Mouse (Mus musculus): Measurements from ENCODE around the gene Palm.

Gene Palm

DNA sequence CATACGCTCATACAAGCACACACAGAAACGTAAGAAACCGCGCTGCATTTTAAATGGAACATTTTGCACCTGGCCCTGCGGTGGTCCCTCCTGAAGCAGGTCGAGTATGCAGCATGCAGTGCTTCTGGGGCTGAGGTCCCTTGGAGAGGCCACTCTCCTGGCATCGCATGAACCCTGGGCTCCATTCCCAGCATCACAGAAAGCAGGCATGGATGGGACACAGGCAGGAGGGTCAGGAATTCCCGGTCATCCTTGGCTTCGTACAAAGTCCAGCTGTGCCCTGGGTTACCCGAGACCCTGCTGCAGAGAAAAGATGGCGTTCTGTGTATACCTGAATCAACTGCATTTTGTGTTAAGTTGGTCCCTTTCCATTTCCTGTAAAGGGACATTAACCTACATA, 7.1 kb downstream of the Palm start:
- DNase-seq: no peak

- no peak for DNase-seq
Observed at GRCm38 (mm10) chr10:79801837-79802236, 8.5 kb downstream of the Palm start.

- DNase-seq: peak; percentile 60
Observed at GRCm38 (mm10) chr10:79802331-79802971, 9.1 kb downstream of the Palm start.

DNA sequence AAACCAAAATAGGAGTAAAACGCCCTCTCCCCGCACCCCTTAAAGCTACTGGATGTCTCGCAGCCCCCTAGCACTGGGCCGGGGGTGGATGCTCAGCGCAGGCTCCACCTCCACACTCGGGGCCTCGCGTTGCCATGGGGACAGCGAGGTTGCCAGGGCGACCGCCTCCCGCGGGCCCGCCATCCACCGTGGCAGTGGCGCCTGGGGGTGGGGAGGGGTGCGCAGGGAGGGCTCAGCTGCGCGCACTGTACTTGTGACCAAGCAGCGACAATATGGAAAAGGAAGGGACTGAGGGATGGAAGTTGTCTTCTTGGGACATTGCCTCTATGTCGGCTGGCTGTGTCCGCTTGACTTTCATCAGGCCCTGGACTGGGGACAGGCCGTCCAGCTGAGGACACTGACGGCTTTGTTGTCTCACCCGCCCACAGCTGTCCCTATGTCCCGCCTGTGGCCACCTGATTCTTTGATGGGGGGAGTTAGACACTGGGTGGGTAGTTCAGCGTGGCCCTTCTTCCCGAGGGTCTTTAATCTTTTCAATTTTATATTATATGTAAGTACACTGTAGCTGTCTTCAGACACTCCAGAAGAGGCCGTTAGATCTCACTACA, 10.4 kb downstream of the Palm start:
- peak; percentile 97 for DNase-seq

DNA sequence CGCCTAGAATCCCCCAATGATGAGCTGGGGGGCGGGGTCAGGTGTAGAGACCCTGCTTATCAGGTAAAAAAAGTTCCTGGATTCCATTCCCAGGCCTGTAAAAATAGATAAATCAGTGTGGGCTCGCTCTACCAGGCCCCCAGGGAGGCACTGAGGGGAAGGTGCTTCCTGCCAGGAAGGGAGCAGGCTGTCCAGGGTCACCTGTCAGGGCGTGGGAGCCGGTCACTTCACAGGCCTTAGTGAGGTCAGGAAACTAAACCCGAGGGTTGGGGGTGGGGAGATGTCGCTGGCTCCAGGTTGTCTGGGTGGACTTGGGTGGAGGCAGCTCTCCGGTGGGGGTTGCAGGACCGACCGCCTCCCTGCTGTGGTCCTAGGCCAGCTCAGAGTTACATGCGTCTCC, 12.3 kb downstream of the Palm start:
- no peak for DNase-seq

- DNase-seq: no peak
Observed at GRCm38 (mm10) chr10:79806331-79806730, 13.0 kb downstream of the Palm start.

- no peak for DNase-seq
Observed at GRCm38 (mm10) chr10:79806972-79807371, 13.6 kb downstream of the Palm start.

GRCm38 (mm10) chr10:79807826-79808225, 14.5 kb downstream of the Palm start:
- no peak for DNase-seq

- DNase-seq: no peak
Observed at GRCm38 (mm10) chr10:79808728-79809127, 15.4 kb downstream of the Palm start.

DNA sequence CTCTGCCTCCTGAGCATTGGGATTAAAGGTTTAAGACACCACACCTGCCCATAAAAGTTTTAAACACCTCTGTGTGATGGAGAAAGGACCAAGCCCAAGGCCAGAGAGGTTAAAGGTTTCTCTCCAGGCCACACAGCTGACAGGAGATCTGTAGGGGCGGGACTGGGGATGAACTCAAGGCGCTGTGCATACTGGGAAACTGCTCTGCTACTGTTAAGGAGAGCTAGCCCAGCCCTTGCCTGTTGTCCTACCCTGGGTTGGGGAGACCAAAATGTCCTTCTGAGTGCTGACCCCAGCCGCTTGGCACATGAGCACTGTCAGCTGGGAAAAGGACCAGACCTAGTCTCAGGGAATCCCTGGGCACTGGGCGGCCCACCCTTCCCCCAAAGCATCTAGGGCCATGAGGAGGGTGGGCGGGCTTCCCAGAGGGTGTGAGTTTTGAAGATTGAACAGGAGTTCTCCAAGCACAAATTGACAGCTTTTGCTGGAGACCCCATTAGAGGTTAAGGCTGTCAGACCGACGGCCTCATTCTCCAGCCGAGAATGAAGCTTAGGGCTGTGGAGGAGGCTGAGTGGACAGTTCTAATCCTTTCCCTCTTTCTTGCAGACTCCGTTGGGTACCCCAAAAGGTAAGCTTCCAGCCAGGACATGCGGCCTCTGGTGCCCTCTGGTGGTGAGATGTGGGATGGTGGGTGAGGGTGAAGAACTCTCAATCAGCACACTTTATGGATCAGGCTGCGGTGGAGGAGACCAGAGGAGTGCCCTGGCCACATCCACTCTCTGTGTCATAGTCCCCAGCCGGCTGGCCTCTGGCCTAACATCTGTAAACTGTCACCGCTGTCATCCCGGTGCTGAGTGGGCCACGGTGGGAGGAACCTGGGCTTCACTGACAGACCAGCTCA, 18.6 kb downstream of the Palm start:
- peak; percentile 77 for DNase-seq

DNA sequence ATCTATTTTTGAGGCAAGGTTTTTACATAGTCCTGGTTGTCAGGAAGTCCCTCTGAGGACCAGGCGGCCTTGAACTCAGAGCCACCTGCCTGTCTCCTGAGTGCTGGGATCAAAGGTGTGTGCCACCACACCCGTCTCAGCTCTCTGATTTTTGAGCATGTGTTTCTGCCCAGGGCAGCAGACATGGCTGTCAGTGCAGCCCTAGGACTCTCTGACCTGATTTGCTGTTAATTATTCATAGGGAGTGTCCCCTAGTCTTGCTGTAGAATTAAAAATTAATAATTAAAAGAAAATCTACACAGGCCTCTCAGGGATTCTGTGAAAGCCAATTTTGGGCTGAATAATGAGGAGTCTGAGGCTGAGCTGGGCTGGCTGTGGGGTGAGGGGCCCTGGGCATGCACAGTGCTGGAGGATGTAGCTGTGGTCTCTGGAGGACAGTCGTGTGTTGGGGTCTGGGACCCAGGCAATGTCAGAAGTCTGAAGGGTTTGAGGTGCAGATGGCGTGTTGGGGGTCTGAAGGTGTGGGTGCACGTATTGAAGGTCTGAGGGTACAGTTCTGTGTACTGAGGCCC, 21.0 kb downstream of the Palm start:
- DNase-seq: no peak

- no peak for DNase-seq
Observed at GRCm38 (mm10) chr10:79815671-79816494, 22.5 kb downstream of the Palm start.

GRCm38 (mm10) chr10:79817111-79817510, 23.7 kb downstream of the Palm start:
- no peak for DNase-seq

DNA sequence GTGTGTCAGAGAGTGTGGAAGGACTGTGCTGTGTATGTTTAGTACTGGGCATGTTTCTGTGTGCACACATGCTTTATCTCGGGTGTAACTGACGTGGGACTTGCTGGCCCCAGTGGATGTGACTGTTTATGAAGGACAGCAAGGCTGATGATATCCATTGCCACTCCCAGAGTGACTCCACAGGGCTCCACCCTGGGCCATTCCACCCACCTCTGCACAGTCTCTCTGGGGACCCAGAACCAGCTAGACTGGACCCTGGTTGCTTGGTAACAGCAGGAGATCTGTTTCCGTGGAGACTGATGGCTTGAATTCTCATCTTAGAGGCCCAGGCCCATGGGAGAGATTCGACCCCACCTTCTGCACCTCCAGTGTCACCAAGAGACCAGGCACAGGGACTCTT, 24.9 kb downstream of the Palm start:
- DNase-seq: no peak

GRCm38 (mm10) chr10:79819606-79820005, 26.2 kb downstream of the Palm start:
- no peak for DNase-seq

DNA sequence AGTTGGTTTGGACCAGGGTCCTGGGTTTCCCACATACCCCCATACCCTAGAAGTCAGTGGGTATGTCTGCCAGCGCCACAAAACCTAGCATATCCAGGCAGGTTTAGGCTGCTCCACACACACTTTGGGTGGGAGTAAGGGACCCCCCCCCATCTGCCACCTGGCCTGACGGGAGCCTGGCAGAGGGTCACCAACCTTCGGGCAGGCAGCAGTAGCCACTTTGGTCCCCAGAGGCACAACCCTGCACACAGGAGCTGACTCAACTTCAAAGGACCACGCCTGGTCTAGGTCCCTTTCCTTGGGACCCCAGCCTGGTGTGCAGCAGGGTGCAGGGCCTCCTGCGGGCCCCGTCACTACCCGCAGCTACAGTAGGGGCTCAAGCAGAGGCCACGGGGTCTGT, 26.9 kb downstream of the Palm start:
- DNase-seq: no peak

DNA sequence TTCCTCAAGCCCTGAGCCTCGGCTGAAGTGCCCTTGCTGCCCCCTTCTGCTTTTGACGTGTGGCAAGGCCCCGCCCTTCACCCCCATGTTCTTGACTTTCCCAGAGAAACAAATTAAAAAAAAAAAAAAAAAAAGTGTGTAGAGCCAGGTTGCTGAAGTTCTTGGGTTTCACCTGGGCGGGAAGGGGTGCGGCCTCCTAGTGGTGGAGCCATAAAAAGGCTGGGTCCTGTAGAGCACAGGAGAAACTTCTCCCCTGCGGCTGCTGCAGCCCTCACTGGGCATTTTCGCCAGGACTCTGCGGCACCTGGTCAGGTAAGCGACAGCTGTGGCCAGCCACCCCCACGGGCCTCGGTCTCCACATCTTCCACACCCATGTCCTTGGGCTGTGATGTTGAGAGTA, 27.4 kb downstream of the Palm start, which contains the start of gene Misp:
Gene Misp, plus strand, starts transcription at position 208 of the 400 bp plus-strand sequence.
- no peak for DNase-seq

DNA sequence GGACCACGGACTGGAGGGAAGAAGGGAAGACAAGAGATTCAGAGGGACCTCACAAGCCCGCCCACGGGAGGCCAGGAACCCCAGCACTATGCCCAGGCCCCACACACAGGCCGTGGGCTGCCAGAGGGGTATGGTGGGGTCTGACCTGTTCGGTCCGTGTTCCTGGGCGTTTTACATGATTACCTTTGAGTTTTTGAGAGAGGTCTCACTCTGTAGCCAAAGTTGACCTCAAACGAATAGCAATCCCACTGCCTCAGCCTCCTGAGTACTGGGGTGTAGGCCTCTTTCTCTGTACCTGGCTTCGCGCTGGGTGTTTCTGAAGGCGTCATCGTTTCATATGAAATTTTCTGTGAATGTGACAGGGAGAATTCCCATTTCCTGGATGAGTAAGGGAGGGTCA, 28.4 kb downstream of the Palm start:
- no peak for DNase-seq

DNA sequence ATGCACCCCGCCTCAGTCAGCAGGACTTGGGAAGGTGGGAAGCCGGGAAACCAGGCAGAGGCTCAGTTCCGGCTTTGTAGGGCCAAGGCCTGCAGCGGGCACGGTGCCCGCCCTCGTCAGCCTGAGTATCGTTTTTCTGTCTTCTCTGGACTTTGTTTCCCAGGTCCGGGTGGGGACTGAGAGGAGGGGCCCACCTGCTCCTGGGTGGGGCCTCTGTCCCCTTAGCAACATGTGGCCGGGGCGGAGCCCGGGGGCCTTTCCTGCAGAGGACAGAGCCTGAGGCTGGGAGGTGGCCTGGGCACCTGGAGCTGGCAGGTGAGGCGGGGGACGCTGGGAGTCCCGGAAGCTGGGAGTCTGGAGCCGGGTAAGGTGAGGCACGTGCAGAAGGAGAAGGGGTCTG, 29.0 kb downstream of the Palm start:
- no peak for DNase-seq

GRCm38 (mm10) chr10:79823011-79823410, 29.6 kb downstream of the Palm start:
- no peak for DNase-seq

DNA sequence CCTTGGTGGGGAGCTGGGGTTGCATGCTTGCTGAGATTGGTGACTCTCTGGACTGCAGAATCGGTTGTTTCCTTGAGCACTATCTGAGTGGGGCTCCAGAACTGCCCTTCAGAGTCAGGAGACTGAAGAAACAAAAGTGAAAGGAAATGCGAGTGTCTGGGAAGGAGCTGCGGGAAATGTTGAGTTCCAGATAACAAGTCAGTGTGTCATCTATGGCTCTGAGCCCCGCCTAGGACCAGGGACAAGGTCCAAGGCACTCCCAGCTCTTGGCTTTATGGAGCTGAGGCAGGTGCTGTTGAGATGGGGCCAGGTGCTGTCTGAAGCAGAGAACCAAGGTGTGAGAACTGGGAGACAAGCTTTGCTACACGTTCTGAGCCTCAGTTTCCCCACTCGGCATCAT, 31.0 kb downstream of the Palm start:
- no peak for DNase-seq

GRCm38 (mm10) chr10:79831583-79831982, 38.2 kb downstream of the Palm start:
- no peak for DNase-seq
